In genomic region chr3:89349869-89350501, GRCm38 (mm10) we compare ENCODE assay signal across 8 mouse cellular contexts. TPM values are rescaled to one million over a fixed set of nuclear protein-coding genes. Genes with fewer than 3 reads are reported as not detected.
A peak's percentile ranks its signal among the peaks of the same experiment; 100 is the strongest.
DNase-seq lines count a peak whose midpoint lies in the region; ATAC-seq and TF ChIP-seq lines count a peak whose summit lies in the region.

Gene Adam15, minus strand, starts transcription at chr3:89349996.

- under 1% methylated on average over 59 of the region's 59 CpGs for WGBS in heart, embryonic 10.5 days
- WGBS in kidney, embryonic 15.5 days = under 1% methylated on average over 58 of the region's 59 CpGs
- WGBS in limb, embryonic 15.5 days = under 1% methylated on average over 59 of the region's 59 CpGs
- WGBS in midbrain, postnatal 0 days = under 1% methylated on average over 57 of the region's 59 CpGs

- ATAC-seq in kidney, embryonic 15.5 days (replicated peaks; ENCODE audit: low FRiP score) = peak; percentile 88
- peak; percentile 81 for ATAC-seq in limb, embryonic 15.5 days (ENCODE audit: insufficient number of reproducible peaks, low FRiP score, low TSS enrichment, low read depth)
- ATAC-seq in midbrain, postnatal 0 days (ENCODE audit: low FRiP score) = peak; percentile 89

- peaks cover 5% of the 10 kb centered on the region; the same call in 1 of the 2 replicates for H3K36me3 ChIP-seq in heart, embryonic 10.5 days
- peaks cover 17% of the 10 kb centered on the region for H3K36me3 ChIP-seq in kidney, embryonic 15.5 days
- peaks cover 25% of the 10 kb centered on the region for H3K36me3 ChIP-seq in limb, embryonic 15.5 days
- peaks cover 10% of the 10 kb centered on the region; the same call in 1 of the 2 replicates for H3K36me3 ChIP-seq in midbrain, postnatal 0 days (ENCODE audit: insufficient read depth, low read length)

- H3K9me3 ChIP-seq in heart, embryonic 10.5 days = no peaks in the 10 kb centered on the region
- H3K9me3 ChIP-seq in kidney, embryonic 15.5 days (replicated peaks) = no peaks in the 10 kb centered on the region
- no peaks in the 10 kb centered on the region for H3K9me3 ChIP-seq in limb, embryonic 15.5 days
- no peaks in the 10 kb centered on the region for H3K9me3 ChIP-seq in midbrain, postnatal 0 days (ENCODE audit: low read length)

- H3K4me1 ChIP-seq in bone marrow macrophage, adult 2 months (ENCODE audit: control insufficient read depth, insufficient read depth, low read length) = peaks cover 24% of the 10 kb centered on the region
- H3K4me1 ChIP-seq in embryonic fibroblast, embryonic 13.5 days (ENCODE audit: control insufficient read depth, insufficient read depth, low read length) = peaks cover 6% of the 10 kb centered on the region
- peaks cover 27% of the 10 kb centered on the region for H3K4me1 ChIP-seq in heart, embryonic 10.5 days
- H3K4me1 ChIP-seq in kidney, embryonic 15.5 days = peaks cover 50% of the 10 kb centered on the region
- peaks cover 26% of the 10 kb centered on the region for H3K4me1 ChIP-seq in limb, embryonic 15.5 days
- 0 out of 2 replicates have a peak, but pooled peaks cover 2% of the 10 kb centered on the region for H3K4me1 ChIP-seq in midbrain, postnatal 0 days (ENCODE audit: insufficient read depth, low read length)

- peak; percentile 92 to 93 for DNase-seq in B cell, adult 2 months
- DNase-seq in heart, embryonic 10.5 days (ENCODE audit: low spot score) = peak; percentile 93
- DNase-seq in midbrain, postnatal 0 days (ENCODE audit: low spot score) = peak; percentile 86
- DNase-seq in spleen, postnatal 10 days (ENCODE audit: low spot score in 2 of 2) = peak; percentile 79 to 86

- no peak for TF ChIP-seq POLR2A in bone marrow macrophage, adult 2 months (IDR thresholded peaks at IDR 0.05; ENCODE audit: borderline replicate concordance, low read depth, low read length)
- TF ChIP-seq POLR2A in embryonic fibroblast, embryonic 13.5 days (IDR thresholded peaks at IDR 0.05; ENCODE audit: low read depth, low read length) = peak; percentile 82

- peak within 1 kb of the TSS; percentile 79 for H3K4me3 ChIP-seq in bone marrow macrophage, adult 2 months (ENCODE audit: insufficient read depth, low read length)
- peak within 1 kb of the TSS; percentile 74 for H3K4me3 ChIP-seq in embryonic fibroblast, embryonic 13.5 days (ENCODE audit: insufficient read depth, low read length)
- peak within 1 kb of the TSS; percentile 76 for H3K4me3 ChIP-seq in heart, embryonic 10.5 days
- peak within 1 kb of the TSS; percentile 77 for H3K4me3 ChIP-seq in kidney, embryonic 15.5 days (replicated peaks)
- peak within 1 kb of the TSS; percentile 72 for H3K4me3 ChIP-seq in limb, embryonic 15.5 days
- H3K4me3 ChIP-seq in midbrain, postnatal 0 days (ENCODE audit: low read depth, low read length) = peak within 1 kb of the TSS; percentile 76

- peaks cover 59% of the 10 kb centered on the region for H3K27me3 ChIP-seq in heart, embryonic 10.5 days (ENCODE audit: insufficient read depth, poor library complexity, severe bottlenecking)
- 0 out of 2 replicates have a peak, but pooled peaks cover 7% of the 10 kb centered on the region for H3K27me3 ChIP-seq in kidney, embryonic 15.5 days
- peaks cover 5% of the 10 kb centered on the region; the same call in 1 of the 2 replicates for H3K27me3 ChIP-seq in limb, embryonic 15.5 days
- no peaks in the 10 kb centered on the region for H3K27me3 ChIP-seq in midbrain, postnatal 0 days (ENCODE audit: insufficient read depth, low read length)

- peak within 1 kb of the TSS; percentile 78 for H3K27ac ChIP-seq in bone marrow macrophage, adult 2 months (ENCODE audit: insufficient read depth, low read depth, low read length)
- peak within 1 kb of the TSS; percentile 51 for H3K27ac ChIP-seq in embryonic fibroblast, embryonic 13.5 days (ENCODE audit: insufficient read depth, low read length)
- H3K27ac ChIP-seq in heart, embryonic 10.5 days = peak within 1 kb of the TSS; percentile 77
- H3K27ac ChIP-seq in kidney, embryonic 15.5 days = peak within 1 kb of the TSS; percentile 82
- peak within 1 kb of the TSS; percentile 80 for H3K27ac ChIP-seq in limb, embryonic 15.5 days
- H3K27ac ChIP-seq in midbrain, postnatal 0 days (ENCODE audit: low read depth, low read length) = peak within 1 kb of the TSS; percentile 89

- peak within 1 kb of the TSS; percentile 99 for H3K4me2 ChIP-seq in kidney, embryonic 15.5 days
- H3K4me2 ChIP-seq in limb, embryonic 15.5 days = peak within 1 kb of the TSS; percentile 96
- peak within 1 kb of the TSS; percentile 96 for H3K4me2 ChIP-seq in midbrain, postnatal 0 days (ENCODE audit: low read depth, low read length, poor library complexity, severe bottlenecking)

- peak within 1 kb of the TSS; percentile 65 for H3K9ac ChIP-seq in kidney, embryonic 15.5 days
- H3K9ac ChIP-seq in limb, embryonic 15.5 days = peak within 1 kb of the TSS; percentile 64
- H3K9ac ChIP-seq in midbrain, postnatal 0 days (replicated peaks; ENCODE audit: low read length, poor library complexity, severe bottlenecking) = peak within 1 kb of the TSS; percentile 71

- no peak for TF ChIP-seq CTCF in bone marrow macrophage, adult 2 months (IDR thresholded peaks at IDR 0.05; ENCODE audit: low read depth, low read length)
- TF ChIP-seq CTCF in embryonic fibroblast, embryonic 13.5 days (IDR thresholded peaks at IDR 0.05; ENCODE audit: borderline replicate concordance, insufficient read depth, low read length) = no peak
- TF ChIP-seq CTCF in midbrain, postnatal 0 days (IDR thresholded peaks at IDR 0.05) = peak; percentile 21; the same call in 1 of the 2 replicates

RNA-seq across cellular contexts. Expression of gene Adam15, which starts in this region (rescaled TPM):
- polyA plus RNA-seq in bone marrow macrophage, adult 2 months (2012; ENCODE audit: insufficient read depth, insufficient read length, missing spikeins) = 315 and 328 TPM in 2 replicates
- polyA plus RNA-seq in embryonic fibroblast, embryonic 13.5 days (2011; ENCODE audit: insufficient read length, low read depth, missing spikeins) = 112 and 136 TPM in 2 replicates
- 41.9 and 49.0 TPM in 2 replicates for polyA plus RNA-seq in heart, embryonic 10.5 days (2016; fragmentation: Nextera tagmentation; extraction: Ambion mirVana)
- 73.4 and 84.3 TPM in 2 replicates for polyA plus RNA-seq in kidney, embryonic 15.5 days (2015; fragmentation: Nextera tagmentation; extraction: Ambion mirVana)
- polyA plus RNA-seq in limb, embryonic 15.5 days (2015; fragmentation: Nextera tagmentation; extraction: Ambion mirVana) = 94.4 and 106 TPM in 2 replicates
- 63.4 and 88.8 TPM in 2 replicates for total RNA-seq in midbrain, postnatal 0 days (2014; rRNA removed)
- 73.6 and 79.4 TPM in 2 replicates for polyA plus RNA-seq in midbrain, postnatal 0 days (2015; fragmentation: Nextera tagmentation; extraction: Ambion mirVana)

Comparison
In these comparisons a context has a peak if more than half of its experiments do, and no peak if none do; other contexts are left out.
1. Peak in every context shown above with its lines: DNase-seq, ATAC-seq, H3K4me3 ChIP-seq and H3K27ac ChIP-seq.